Mouse (Mus musculus): Measurements from ENCODE around the gene Piezo1. TPM values are rescaled to one million over a fixed set of nuclear protein-coding genes. Genes with fewer than 3 reads are reported as not detected.

The Piezo1 gene
- polyA plus RNA-seq, 1 experiment, result 156 TPM

GRCm38 (mm10) chr8:122575735-122576647, 24.9 kb upstream of the Piezo1 start:
- TF ChIP-seq TCF12 (IDR thresholded peaks at IDR 0.05; ENCODE audit: insufficient read depth, poor library complexity, severe bottlenecking) (no peak), MYOD1 (IDR thresholded peaks at IDR 0.05; ENCODE audit: control insufficient read depth in 1 of 3, insufficient read length in 2 of 3, low read depth in 2 of 3) (no peak), POLR2AphosphoS2 (IDR thresholded peaks at IDR 0.05; ENCODE audit: insufficient read length, low read depth) (no peak), TCF3 (IDR thresholded peaks at IDR 0.05; ENCODE audit: insufficient read length, low read depth) (no peak), MAX (IDR thresholded peaks at IDR 0.05; ENCODE audit: low read depth) (no peak), USF1 (IDR thresholded peaks at IDR 0.05; ENCODE audit: low read depth) (no peak), POLR2A (IDR thresholded peaks at IDR 0.05; ENCODE audit: insufficient read length, low read depth) (no peak), CEBPB (IDR thresholded peaks at IDR 0.05; ENCODE audit: insufficient read depth, poor library complexity, severe bottlenecking) (no peak)
- Histone ChIP-seq H3K4me3 (peak overlapping the region; percentile 45), H3K4me2 (ENCODE audit: low read depth) (peak overlapping the region; percentile 84), H3K36me3 (ENCODE audit: control insufficient read depth, insufficient read depth) (peaks cover 3% of the 10 kb centered on the region), H3K79me2 (ENCODE audit: control insufficient read depth, insufficient read depth) (peaks cover 11% of the 10 kb centered on the region), H3K27me3 (ENCODE audit: control insufficient read depth, insufficient read depth, insufficient read length) (no peaks in the 10 kb centered on the region), H3ac (ENCODE audit: control insufficient read depth, insufficient read length) (peak overlapping the region; percentile 69)

GRCm38 (mm10) chr8:122575286-122575685, 24.2 kb upstream of the Piezo1 start:
- TF ChIP-seq POLR2A (IDR thresholded peaks at IDR 0.05; ENCODE audit: insufficient read length, low read depth), result no peak
- no peak for TF ChIP-seq CEBPB (IDR thresholded peaks at IDR 0.05; ENCODE audit: insufficient read depth, poor library complexity, severe bottlenecking)
- no peak for TF ChIP-seq TCF3 (IDR thresholded peaks at IDR 0.05; ENCODE audit: insufficient read length, low read depth)
- TF ChIP-seq E2F4 (IDR thresholded peaks at IDR 0.05; ENCODE audit: insufficient read depth), result no peak
- no peak for TF ChIP-seq MYOD1 (IDR thresholded peaks at IDR 0.05; ENCODE audit: control insufficient read depth in 1 of 3, insufficient read length in 2 of 3, low read depth in 2 of 3)
- no peak for TF ChIP-seq TCF12 (IDR thresholded peaks at IDR 0.05; ENCODE audit: insufficient read depth, poor library complexity, severe bottlenecking)
- no peak for TF ChIP-seq MYOG (IDR thresholded peaks at IDR 0.05; ENCODE audit: control insufficient read depth in 1 of 3, insufficient read depth in 1 of 3, insufficient read length in 2 of 3, low read depth in 2 of 3)
- TF ChIP-seq USF1 (IDR thresholded peaks at IDR 0.05; ENCODE audit: low read depth), result no peak
- TF ChIP-seq POLR2AphosphoS2 (IDR thresholded peaks at IDR 0.05; ENCODE audit: insufficient read length, low read depth), result no peak
- TF ChIP-seq SRF (IDR thresholded peaks at IDR 0.05; ENCODE audit: control insufficient read depth, insufficient read length, low read depth), result no peak
- TF ChIP-seq REST (IDR thresholded peaks at IDR 0.05; ENCODE audit: insufficient read depth, insufficient read length), result no peak
- no peak for TF ChIP-seq MAX (IDR thresholded peaks at IDR 0.05; ENCODE audit: low read depth)

GRCm38 (mm10) chr8:122574667-122575251, 23.6 kb upstream of the Piezo1 start:
- TF ChIP-seq MYOD1 (IDR thresholded peaks at IDR 0.05; ENCODE audit: control insufficient read depth in 1 of 3, insufficient read length in 2 of 3, low read depth in 2 of 3), result no peak
- TF ChIP-seq POLR2AphosphoS2 (IDR thresholded peaks at IDR 0.05; ENCODE audit: insufficient read length, low read depth), result peak; percentile 15
- Histone ChIP-seq H3K4me2 (ENCODE audit: low read depth) (no peak overlapping the region), H3K79me2 (ENCODE audit: control insufficient read depth, insufficient read depth) (peaks cover 16% of the 10 kb centered on the region), H3K36me3 (ENCODE audit: control insufficient read depth, insufficient read depth) (peaks cover 5% of the 10 kb centered on the region), H3K4me3 (peak overlapping the region; percentile 45), H3K27me3 (ENCODE audit: control insufficient read depth, insufficient read depth, insufficient read length) (no peaks in the 10 kb centered on the region), H3ac (ENCODE audit: control insufficient read depth, insufficient read length) (no peak overlapping the region)

More at GRCm38 (mm10) chr8:122575286-122575685, 24.2 kb upstream of the Piezo1 start:
- Histone ChIP-seq H3ac (ENCODE audit: control insufficient read depth, insufficient read length) (no peak overlapping the region), H3K4me3 (peak overlapping the region; percentile 45), H3K27me3 (ENCODE audit: control insufficient read depth, insufficient read depth, insufficient read length) (no peaks in the 10 kb centered on the region), H3K4me2 (ENCODE audit: low read depth) (peak overlapping the region; percentile 84), H3K36me3 (ENCODE audit: control insufficient read depth, insufficient read depth) (peaks cover 3% of the 10 kb centered on the region), H3K79me2 (ENCODE audit: control insufficient read depth, insufficient read depth) (peaks cover 11% of the 10 kb centered on the region)

DNA sequence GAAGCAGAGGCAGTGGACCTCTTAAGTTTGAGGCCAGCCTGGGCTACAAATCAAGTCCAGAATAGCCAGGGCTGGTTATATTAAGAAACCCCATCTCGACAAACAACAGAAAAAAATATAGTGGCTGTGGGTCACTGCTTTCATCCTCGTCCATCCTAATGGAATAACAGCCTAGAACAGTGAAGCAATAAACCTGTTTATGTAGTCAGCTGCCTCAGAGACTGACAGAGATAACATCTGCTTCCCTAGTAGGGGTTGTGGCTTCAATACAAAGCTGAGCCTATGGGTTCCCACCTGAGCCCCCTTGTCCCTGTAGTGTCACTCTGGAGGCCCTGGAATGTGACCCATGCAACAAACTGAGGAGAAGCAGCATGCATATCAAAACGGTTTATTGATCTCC, 23.1 kb upstream of the Piezo1 start:
- H3K36me3 ChIP-seq (ENCODE audit: control insufficient read depth, insufficient read depth), result peaks cover 7% of the 10 kb centered on the region
- H3ac ChIP-seq (ENCODE audit: control insufficient read depth, insufficient read length), result no peak overlapping the region
- peaks cover 20% of the 10 kb centered on the region for H3K79me2 ChIP-seq (ENCODE audit: control insufficient read depth, insufficient read depth)
- no peaks in the 10 kb centered on the region for H3K27me3 ChIP-seq (ENCODE audit: control insufficient read depth, insufficient read depth, insufficient read length)
- no peak overlapping the region for H3K4me3 ChIP-seq
- no peak for TF ChIP-seq E2F4 (IDR thresholded peaks at IDR 0.05; ENCODE audit: insufficient read depth)
- TF ChIP-seq POLR2AphosphoS2 (IDR thresholded peaks at IDR 0.05; ENCODE audit: insufficient read length, low read depth), result no peak
- no peak for TF ChIP-seq MYOD1 (IDR thresholded peaks at IDR 0.05; ENCODE audit: control insufficient read depth in 1 of 3, insufficient read length in 2 of 3, low read depth in 2 of 3)
- TF ChIP-seq MYOG (IDR thresholded peaks at IDR 0.05; ENCODE audit: control insufficient read depth in 1 of 3, insufficient read depth in 1 of 3, insufficient read length in 2 of 3, low read depth in 2 of 3), result no peak
- TF ChIP-seq TCF3 (IDR thresholded peaks at IDR 0.05; ENCODE audit: insufficient read length, low read depth), result no peak
- TF ChIP-seq MAX (IDR thresholded peaks at IDR 0.05; ENCODE audit: low read depth), result no peak
- TF ChIP-seq CEBPB (IDR thresholded peaks at IDR 0.05; ENCODE audit: insufficient read depth, poor library complexity, severe bottlenecking), result no peak
- no peak for TF ChIP-seq USF1 (IDR thresholded peaks at IDR 0.05; ENCODE audit: low read depth)
- no peak for TF ChIP-seq REST (IDR thresholded peaks at IDR 0.05; ENCODE audit: insufficient read depth, insufficient read length)
- no peak for TF ChIP-seq POLR2A (IDR thresholded peaks at IDR 0.05; ENCODE audit: insufficient read length, low read depth)
- TF ChIP-seq SRF (IDR thresholded peaks at IDR 0.05; ENCODE audit: control insufficient read depth, insufficient read length, low read depth), result no peak
- TF ChIP-seq TCF12 (IDR thresholded peaks at IDR 0.05; ENCODE audit: insufficient read depth, poor library complexity, severe bottlenecking), result no peak
- H3K4me2 ChIP-seq (ENCODE audit: low read depth), result no peak overlapping the region

Measured in myocyte (in vitro differentiated cells).